Mouse (Mus musculus) midbrain, embryonic 10.5 days (tissue): ENCODE measurements around the gene Pdgfa. TPM values are rescaled to one million over a fixed set of nuclear protein-coding genes. Genes with fewer than 3 reads are reported as not detected.

Experiments used
- DNase-seq: peaks from one replicate; pipeline ENCODE4 v3.0.0-alpha.2; 2017; ENCODE audit warnings: low spot score
- H3K27ac ChIP-seq: fragments of 300-500 bp; sonication (generic); replicated peaks from 2 replicates; pipeline ENCODE4 v1.5.1; 2016; ENCODE audit warnings: mild to moderate bottlenecking
- H3K27me3 ChIP-seq: fragments of 300-500 bp; sonication (generic); 2 replicates; pipeline ENCODE4 v1.6.1; 2016; ENCODE audit warnings: low read depth, mild to moderate bottlenecking; ENCODE audit not compliant: poor library complexity, severe bottlenecking
- H3K36me3 ChIP-seq: fragments of 300-500 bp; sonication (generic); 2 replicates; pipeline ENCODE4 v1.6.1; 2016; ENCODE audit warnings: mild to moderate bottlenecking, moderate library complexity
- H3K4me1 ChIP-seq: fragments of 300-500 bp; sonication (generic); 2 replicates; pipeline ENCODE4 v1.6.1; 2016
- H3K4me3 ChIP-seq: fragments of 300-500 bp; sonication (generic); 2 replicates; pipeline ENCODE4 v1.5.1; 2016; ENCODE audit warnings: mild to moderate bottlenecking, moderate library complexity
- H3K9me3 ChIP-seq: fragments of 300-500 bp; sonication (generic); replicated peaks from 2 replicates; pipeline ENCODE4 v1.6.1; 2016; ENCODE audit warnings: mild to moderate bottlenecking
- WGBS: fragments of 180-500 bp; shearing (Covaris S2); methylation state at CpG from one replicate; pipeline ENCODE4 v1.1.7; 2016; 5-methylcytosine and 5-hydroxymethylcytosine counted together
- polyA plus RNA-seq: library from polyadenylated mRNA; unstranded; fragments of >200 nt; fragmentation: Nextera tagmentation; extraction: Ambion mirVana; gene quantifications from 2 replicates; pipeline ENCODE4 v1.2.1, GENCODE M21; 2016

Gene Pdgfa
- polyA plus RNA-seq, 1 experiment from 2014 or later, result 6.8 TPM

DNA sequence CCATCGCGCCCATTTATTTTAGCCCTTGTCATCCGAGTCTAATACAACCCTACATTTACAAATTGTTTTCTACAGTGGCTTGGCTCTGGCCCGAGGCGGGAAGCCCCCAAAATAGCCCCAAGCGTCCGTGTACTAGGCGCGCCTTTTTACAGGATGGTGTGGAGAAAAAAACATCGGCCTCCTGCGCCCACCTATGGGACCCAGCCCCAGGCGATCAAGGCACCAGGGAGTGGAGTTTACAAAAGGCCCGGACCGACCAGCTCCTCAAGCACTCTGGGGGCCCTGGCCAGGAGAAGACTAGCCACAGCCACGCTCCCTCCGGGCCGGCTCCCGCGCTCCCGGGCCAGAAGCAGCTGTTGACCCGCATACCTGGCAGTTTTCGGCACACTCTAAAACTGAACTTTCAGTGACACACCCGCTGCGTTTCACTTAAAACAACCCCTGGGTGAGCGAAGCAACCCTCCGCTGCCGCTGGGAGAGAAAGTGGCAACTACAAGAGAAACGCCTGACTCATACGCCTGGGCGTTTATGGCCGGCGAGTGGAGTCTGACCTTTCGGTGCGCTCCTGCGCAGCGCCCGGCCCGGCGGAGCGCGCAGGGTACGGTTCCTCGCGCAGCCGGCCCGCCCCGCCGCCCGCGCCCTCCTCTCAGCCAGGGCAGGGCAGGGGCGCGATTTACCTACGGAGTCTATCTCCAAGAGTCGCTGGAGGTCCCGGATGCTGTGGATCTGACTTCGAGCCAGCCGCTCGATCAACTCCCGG, 4.4 kb downstream of the Pdgfa start:
- Histone ChIP-seq H3K9me3 (no peaks in the 10 kb centered on the region), H3K27me3 (peaks cover 95% of the 10 kb centered on the region), H3K36me3 (no peaks in the 10 kb centered on the region), H3K4me3 (peak overlapping the region; percentile 77), H3K4me1 (peaks cover 72% of the 10 kb centered on the region), H3K27ac (no peak overlapping the region)
- peak; percentile 54 for DNase-seq
- under 1% methylated on average over 59 of the region's 59 CpGs for WGBS

DNA sequence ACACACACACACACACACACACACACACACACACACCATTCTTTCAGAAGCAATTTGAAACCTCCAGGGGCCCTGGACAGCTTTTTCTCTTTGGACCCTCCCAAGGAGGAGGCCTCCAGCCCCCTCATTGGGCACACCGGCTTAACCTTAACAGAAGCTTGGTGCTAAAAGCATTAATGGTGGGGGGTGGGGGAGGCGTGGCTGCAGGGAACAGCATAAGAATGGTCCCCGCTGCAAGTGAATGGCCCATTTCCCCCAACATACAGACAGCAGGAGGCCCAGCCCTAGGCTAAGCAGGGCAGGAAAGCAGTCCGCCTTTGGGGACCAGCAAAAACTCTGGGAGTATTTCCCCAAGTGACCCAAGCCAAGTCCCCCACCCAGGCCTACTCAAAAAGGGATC, 5.4 kb downstream of the Pdgfa start:
- Histone ChIP-seq H3K4me1 (peaks cover 61% of the 10 kb centered on the region), H3K27me3 (peaks cover 86% of the 10 kb centered on the region), H3K36me3 (no peaks in the 10 kb centered on the region), H3K27ac (no peak overlapping the region), H3K9me3 (no peaks in the 10 kb centered on the region), H3K4me3 (no peak overlapping the region)
- 6% methylated on average over 4 of the region's 4 CpGs for WGBS
- peak; percentile 26 for DNase-seq

DNA sequence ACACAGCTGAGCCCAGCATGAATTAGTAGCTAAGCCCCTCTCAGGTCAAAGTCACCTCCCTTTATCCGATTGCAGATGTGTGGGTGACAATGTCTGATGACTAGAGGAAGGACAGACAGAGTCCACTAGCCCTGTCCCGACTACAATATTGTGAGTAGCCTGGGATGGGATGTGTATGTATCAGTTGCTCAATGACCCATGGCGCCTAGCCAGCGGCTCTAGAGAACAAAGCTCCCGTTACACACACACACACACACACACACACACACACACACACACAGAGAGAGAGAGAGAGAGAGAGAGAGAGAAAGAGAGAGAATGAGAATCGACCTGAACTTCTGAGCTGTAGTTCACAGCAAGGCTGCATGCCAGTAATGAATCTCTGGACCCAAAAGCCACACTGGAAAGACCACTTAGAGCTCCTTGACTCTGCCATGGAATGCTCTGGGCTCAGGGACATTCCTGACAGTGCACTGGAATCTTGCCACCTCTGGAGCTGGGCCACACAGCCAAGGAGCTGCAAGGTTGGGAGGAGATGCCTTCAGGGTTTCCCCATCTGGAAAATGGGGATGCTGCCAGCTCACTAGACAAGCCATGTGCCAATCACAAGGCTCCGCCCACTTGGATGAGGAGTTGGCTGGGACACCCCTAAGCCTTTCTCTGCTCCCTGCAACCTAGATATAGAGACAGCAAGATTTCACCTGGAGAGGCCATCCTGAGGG, 6.3 kb downstream of the Pdgfa start:
- Histone ChIP-seq H3K4me3 (no peak overlapping the region), H3K36me3 (no peaks in the 10 kb centered on the region), H3K4me1 (peaks cover 52% of the 10 kb centered on the region), H3K27ac (no peak overlapping the region), H3K27me3 (peaks cover 77% of the 10 kb centered on the region), H3K9me3 (no peaks in the 10 kb centered on the region)
- no peak for DNase-seq
- 63% methylated on average over 7 of the region's 7 CpGs for WGBS

DNA sequence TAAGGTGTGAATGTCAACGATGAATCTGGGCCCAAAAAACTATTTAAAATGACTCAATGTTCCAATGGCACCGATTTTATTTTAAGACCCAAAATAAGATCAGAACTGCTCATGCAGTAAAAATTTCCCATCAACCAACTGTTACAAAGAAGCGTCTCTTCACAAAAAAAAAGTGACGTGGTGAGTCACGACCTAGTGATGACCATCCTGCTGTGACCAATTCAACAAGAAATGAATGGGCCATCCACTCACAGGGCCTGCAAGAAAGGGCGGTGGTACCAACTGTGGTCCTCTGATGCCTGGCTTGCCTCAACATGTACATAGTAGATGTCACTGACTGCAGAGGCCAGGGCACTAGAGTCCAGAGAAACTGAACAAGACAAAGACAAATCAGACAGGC, 7.6 kb downstream of the Pdgfa start:
- Histone ChIP-seq H3K4me3 (no peak overlapping the region), H3K36me3 (0 out of 2 replicates have a peak, but pooled peaks cover 6% of the 10 kb centered on the region), H3K4me1 (peaks cover 42% of the 10 kb centered on the region), H3K27me3 (peaks cover 67% of the 10 kb centered on the region), H3K9me3 (no peaks in the 10 kb centered on the region), H3K27ac (no peak overlapping the region)
- no peak for DNase-seq
- WGBS, result 70% methylated on average over 6 of the region's 6 CpGs

DNA sequence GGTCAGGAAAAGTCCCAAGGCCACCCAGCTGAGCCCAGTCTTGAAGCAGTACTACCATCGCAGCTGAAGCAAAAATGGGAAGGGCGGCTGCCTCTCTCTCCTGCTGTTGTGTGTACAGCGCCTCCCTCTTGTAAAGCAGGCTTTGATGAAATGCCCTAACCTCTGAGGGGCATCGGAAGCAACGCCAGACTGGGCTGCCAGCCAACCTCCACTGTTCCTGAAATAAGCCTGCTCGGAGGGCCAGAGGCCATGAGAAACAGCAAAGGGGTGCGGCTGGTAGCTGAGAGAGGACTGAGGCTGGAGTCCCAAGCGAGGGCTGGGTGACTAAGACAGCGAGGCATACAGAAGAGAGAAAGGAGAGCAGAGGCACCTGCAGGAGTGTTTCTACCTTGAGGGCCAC, 8.4 kb downstream of the Pdgfa start:
- WGBS, result 63% methylated on average over 9 of the region's 9 CpGs
- no peak overlapping the region for H3K27ac ChIP-seq
- no peak for DNase-seq
- H3K9me3 ChIP-seq, result no peaks in the 10 kb centered on the region
- peaks cover 34% of the 10 kb centered on the region for H3K4me1 ChIP-seq
- H3K27me3 ChIP-seq, result peaks cover 59% of the 10 kb centered on the region
- no peak overlapping the region for H3K4me3 ChIP-seq
- H3K36me3 ChIP-seq, result peaks cover 8% of the 10 kb centered on the region; the same call in 1 of the 2 replicates

DNA sequence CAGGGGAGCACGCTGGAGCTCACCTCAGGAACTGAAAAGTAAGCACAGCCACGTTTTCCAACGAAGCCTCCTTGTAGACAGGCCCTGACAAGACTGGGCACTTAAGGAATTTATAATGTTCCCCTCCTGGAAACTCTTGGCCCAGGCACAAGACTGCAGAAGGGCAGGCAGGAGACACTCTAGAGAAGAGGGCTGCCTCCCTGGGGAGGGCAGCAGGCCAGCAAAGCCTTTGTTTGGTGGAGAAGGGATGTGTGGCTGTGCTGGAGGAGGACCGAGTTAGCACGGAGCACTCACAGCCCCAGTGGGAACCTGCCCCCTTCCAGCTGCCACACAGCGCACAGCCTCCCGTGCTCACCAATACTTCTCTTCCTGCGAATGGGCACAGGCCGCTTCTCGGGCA, 9.2 kb downstream of the Pdgfa start:
- Histone ChIP-seq H3K4me3 (no peak overlapping the region), H3K4me1 (peaks cover 26% of the 10 kb centered on the region), H3K36me3 (peaks cover 15% of the 10 kb centered on the region; the same call in 1 of the 2 replicates), H3K9me3 (no peaks in the 10 kb centered on the region), H3K27ac (no peak overlapping the region), H3K27me3 (peaks cover 51% of the 10 kb centered on the region)
- WGBS, result 71% methylated on average over 10 of the region's 10 CpGs
- no peak for DNase-seq

DNA sequence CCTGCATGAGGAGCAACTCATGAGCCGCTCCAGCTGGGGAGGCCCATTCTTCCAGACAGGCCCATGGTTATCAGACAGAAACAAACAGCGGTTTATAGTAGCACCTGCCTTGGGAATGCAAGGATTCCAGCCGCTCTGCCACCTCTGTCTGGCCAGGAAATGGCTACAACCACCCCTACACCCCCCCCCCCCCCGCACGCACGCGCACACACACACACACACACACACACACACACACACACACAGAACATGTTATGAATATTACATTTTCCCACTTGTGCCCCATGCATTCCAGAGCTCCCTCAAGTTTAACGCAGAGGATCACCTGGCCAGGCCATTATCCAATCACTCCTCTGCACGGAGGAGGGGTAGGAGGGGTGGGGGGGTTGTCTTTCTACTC, 15.2 kb downstream of the Pdgfa start:
- 85% methylated on average over 7 of the region's 9 CpGs for WGBS
- Histone ChIP-seq H3K27ac (no peak overlapping the region), H3K9me3 (no peaks in the 10 kb centered on the region), H3K36me3 (peaks cover 23% of the 10 kb centered on the region; the same call in 1 of the 2 replicates), H3K4me3 (no peak overlapping the region), H3K27me3 (no peaks in the 10 kb centered on the region), H3K4me1 (peaks cover 7% of the 10 kb centered on the region; the same call in 1 of the 2 replicates)
- DNase-seq, result no peak

DNA sequence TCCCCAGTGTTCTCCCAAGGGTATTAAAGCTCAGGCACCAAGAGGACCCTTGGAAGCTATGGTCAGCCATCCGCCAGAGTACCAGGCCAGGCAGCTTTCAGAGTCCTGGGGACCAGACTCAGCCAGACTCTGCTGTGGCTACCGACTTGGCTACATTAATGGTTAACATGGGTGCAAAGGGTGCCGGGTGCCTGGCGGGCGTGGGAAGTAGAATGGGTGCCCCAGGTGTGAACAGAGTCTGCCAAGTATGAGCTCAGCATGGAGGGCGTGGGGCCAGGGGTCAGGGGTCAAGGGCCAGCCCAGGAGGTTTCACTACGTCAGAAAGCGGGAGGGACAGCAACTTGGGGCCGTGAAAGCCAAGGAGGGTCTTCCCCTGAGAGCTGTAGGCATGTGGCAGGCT, 16.6 kb downstream of the Pdgfa start:
- Histone ChIP-seq H3K9me3 (no peaks in the 10 kb centered on the region), H3K4me1 (peaks cover 7% of the 10 kb centered on the region; the same call in 1 of the 2 replicates), H3K36me3 (peaks cover 23% of the 10 kb centered on the region; the same call in 1 of the 2 replicates), H3K4me3 (no peak overlapping the region), H3K27ac (no peak overlapping the region), H3K27me3 (no peaks in the 10 kb centered on the region)
- WGBS, result 87% methylated on average over 9 of the region's 9 CpGs
- no peak for DNase-seq

DNA sequence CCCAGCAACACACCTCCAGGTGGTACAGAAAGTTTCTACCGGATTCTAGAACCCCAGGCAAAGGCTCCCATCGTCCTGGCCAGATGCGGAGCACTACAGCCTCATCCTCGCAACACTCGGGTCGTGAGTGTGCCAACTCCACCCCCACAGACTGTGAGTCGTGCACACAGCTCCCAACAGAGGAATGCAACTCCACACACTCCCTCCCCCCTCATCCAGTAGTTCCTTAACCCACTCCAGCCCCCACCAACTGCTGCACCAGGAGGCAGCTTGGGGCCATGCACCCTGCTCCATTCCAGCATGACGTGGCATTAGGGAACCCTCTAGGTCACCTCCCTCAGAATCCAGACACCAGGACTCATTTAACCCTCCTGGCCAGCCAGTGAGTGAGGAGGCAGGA, 17.3 kb downstream of the Pdgfa start:
- H3K27me3 ChIP-seq, result no peaks in the 10 kb centered on the region
- H3K27ac ChIP-seq, result no peak overlapping the region
- no peak for DNase-seq
- peaks cover 19% of the 10 kb centered on the region; the same call in 1 of the 2 replicates for H3K36me3 ChIP-seq
- no peak overlapping the region for H3K4me3 ChIP-seq
- peaks cover 7% of the 10 kb centered on the region; the same call in 1 of the 2 replicates for H3K4me1 ChIP-seq
- WGBS, result 87% methylated on average over 8 of the region's 8 CpGs
- H3K9me3 ChIP-seq, result no peaks in the 10 kb centered on the region

DNA sequence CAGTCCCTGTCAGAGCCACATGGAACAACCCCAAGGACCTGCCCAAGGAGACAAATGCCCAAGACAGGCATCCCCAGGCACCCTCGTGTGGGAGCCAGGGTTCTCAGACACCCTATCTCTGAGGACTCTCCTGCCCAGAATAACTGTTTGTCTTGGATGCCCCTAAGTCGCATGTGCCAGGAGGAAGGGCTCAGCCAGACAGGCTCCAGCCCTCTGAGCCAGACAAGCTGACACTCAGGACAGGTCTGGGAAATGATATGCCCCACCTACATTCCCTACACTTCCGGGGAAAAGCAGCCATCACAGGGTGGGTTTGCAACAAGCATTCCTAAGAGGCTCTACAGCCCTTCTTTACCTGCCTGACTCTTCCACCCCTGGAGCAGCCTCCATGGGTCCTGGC, 19.4 kb downstream of the Pdgfa start:
- WGBS, result 83% methylated on average over 3 of the region's 3 CpGs
- no peak for DNase-seq
- Histone ChIP-seq H3K27me3 (no peaks in the 10 kb centered on the region), H3K4me3 (no peak overlapping the region), H3K9me3 (no peaks in the 10 kb centered on the region), H3K4me1 (peaks cover 7% of the 10 kb centered on the region; the same call in 1 of the 2 replicates), H3K27ac (no peak overlapping the region), H3K36me3 (peaks cover 8% of the 10 kb centered on the region; the same call in 1 of the 2 replicates)

DNA sequence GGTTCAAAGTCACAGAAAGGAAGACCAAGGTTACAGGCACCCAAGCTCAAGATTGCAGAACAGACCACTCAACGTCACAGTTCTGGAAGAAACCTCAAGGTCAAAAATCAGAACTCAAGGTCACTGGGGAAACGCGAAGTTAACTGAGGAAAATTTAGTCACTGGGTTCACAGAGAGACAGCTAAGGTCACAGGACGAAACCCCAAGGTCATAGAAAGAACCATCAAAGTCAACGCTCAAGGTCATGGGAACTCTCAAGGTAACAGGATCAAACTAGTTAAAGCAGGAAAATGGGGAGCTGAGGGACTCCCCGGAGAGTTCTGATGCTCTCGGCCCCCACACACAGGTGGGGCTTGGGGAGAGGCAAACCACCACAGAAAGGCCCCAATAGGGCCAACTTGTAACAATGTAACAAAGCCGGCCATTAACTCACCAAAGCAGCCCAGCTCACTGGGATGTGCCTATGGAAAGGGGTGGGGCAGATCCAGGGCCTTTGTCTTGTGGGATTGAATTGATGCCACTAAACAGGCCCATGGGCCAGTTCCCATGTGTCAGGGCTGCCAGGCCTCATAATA, 22.2 kb downstream of the Pdgfa start:
- no peak overlapping the region for H3K27ac ChIP-seq
- H3K4me3 ChIP-seq, result no peak overlapping the region
- WGBS, result 92% methylated on average over 8 of the region's 8 CpGs
- peaks cover 8% of the 10 kb centered on the region; the same call in 1 of the 2 replicates for H3K36me3 ChIP-seq
- H3K27me3 ChIP-seq, result no peaks in the 10 kb centered on the region
- peaks cover 9% of the 10 kb centered on the region; the same call in 1 of the 2 replicates for H3K4me1 ChIP-seq
- no peaks in the 10 kb centered on the region for H3K9me3 ChIP-seq
- DNase-seq, result no peak

DNA sequence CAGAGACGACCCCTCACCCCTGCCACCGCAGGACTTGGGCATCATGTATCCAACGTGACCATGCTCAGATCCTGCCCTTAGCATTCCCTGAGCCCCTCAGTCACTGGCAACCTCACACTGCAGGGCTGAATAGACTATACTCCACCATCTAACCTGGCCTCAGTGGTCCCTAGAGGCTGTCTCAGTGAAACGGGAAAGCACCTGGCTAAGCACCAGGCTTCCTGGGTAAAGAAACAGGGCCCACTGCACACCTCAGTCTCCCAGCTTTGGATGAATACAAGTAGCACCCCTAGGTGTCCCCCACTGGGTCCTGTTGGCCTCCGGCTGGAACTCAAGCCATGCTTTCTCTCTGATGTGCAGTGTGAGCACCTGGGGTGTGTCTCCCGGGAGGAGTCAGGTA, 23.7 kb downstream of the Pdgfa start:
- H3K27me3 ChIP-seq, result no peaks in the 10 kb centered on the region
- DNase-seq, result no peak
- no peaks in the 10 kb centered on the region for H3K9me3 ChIP-seq
- WGBS, result 90% methylated on average over 6 of the region's 6 CpGs
- peaks cover 5% of the 10 kb centered on the region; the same call in 1 of the 2 replicates for H3K36me3 ChIP-seq
- H3K27ac ChIP-seq, result no peak overlapping the region
- no peak overlapping the region for H3K4me3 ChIP-seq
- H3K4me1 ChIP-seq, result peaks cover 9% of the 10 kb centered on the region; the same call in 1 of the 2 replicates
